Mouse (Mus musculus) MEL (cell line): ENCODE measurements at regions not wholly inside any gene's neighbourhood (a gene's known extent, or its start where the extent isn't known, plus 50 kb on each side); places are given as distances from the start of the nearest gene placed in this dataset.

Experiments used
- DNase-seq: peaks from one replicate; pipeline ENCODE4 v3.0.0; 2011; ENCODE audit warnings: low read depth, low spot score
- H3K27ac ChIP-seq: 2 replicates; pipeline ENCODE4 v1.5.1; 2012; ENCODE audit warnings: low read depth, mild to moderate bottlenecking, control low read depth, low read length, moderate library complexity; ENCODE audit not compliant: control insufficient read depth
- H3K27me3 ChIP-seq, 2 experiments: fragments of 150-350 bp in 1 of 2; sonication (generic) in 1 of 2; 2 replicates each; pipeline ENCODE4 v1.6.1; 2012; ENCODE audit warnings: low read length in 2 of 2, mild to moderate bottlenecking in 2 of 2, improper control_type of control experiment in 1 of 2, moderate library complexity in 1 of 2; ENCODE audit not compliant: insufficient read depth in 2 of 2, control insufficient read depth in 1 of 2
- H3K36me3 ChIP-seq, 2 experiments: 2 replicates each; pipeline ENCODE4 v1.6.1; 2012 to 2014; ENCODE audit warnings: low read length in 2 of 2, improper control_type of control experiment in 1 of 2, inconsistent platforms in 1 of 2, mild to moderate bottlenecking in 1 of 2; ENCODE audit not compliant: insufficient read depth in 2 of 2, control insufficient read depth in 1 of 2
- H3K4me1 ChIP-seq, 2 experiments: fragments of 150-350 bp in 1 of 2; sonication (generic) in 1 of 2; 2 replicates each; pipeline ENCODE4 v1.6.1; 2012; ENCODE audit warnings: low read length in 2 of 2, improper control_type of control experiment in 1 of 2, mild to moderate bottlenecking in 1 of 2; ENCODE audit not compliant: insufficient read depth in 2 of 2, control insufficient read depth in 1 of 2
- H3K4me3 ChIP-seq, 2 experiments: fragments of 150-350 bp in 1 of 2; sonication (generic) in 1 of 2; 2 replicates each; pipeline ENCODE4 v1.5.1; 2012; ENCODE audit warnings: low read depth in 2 of 2, low read length in 2 of 2, mild to moderate bottlenecking in 2 of 2, moderate library complexity in 2 of 2, control low read depth in 1 of 2, improper control_type of control experiment in 1 of 2; ENCODE audit not compliant: control insufficient read depth in 1 of 2, insufficient read depth in 1 of 2
- H3K79me2 ChIP-seq: 2 replicates; pipeline ENCODE4 v1.6.1; 2012; ENCODE audit warnings: mild to moderate bottlenecking, low read length, moderate library complexity; ENCODE audit not compliant: control insufficient read depth, poor library complexity, insufficient read depth
- H3K9ac ChIP-seq: 2 replicates; pipeline ENCODE4 v1.6.1; 2012; ENCODE audit warnings: low read depth, mild to moderate bottlenecking, control low read depth, low read length, moderate library complexity; ENCODE audit not compliant: control insufficient read depth, poor library complexity, severe bottlenecking
- H3K9me3 ChIP-seq: fragments of 150-350 bp; sonication (generic); replicated peaks from 2 replicates; pipeline ENCODE4 v1.6.1; 2012; ENCODE audit warnings: mild to moderate bottlenecking, low read length, improper control_type of control experiment, moderate library complexity; ENCODE audit not compliant: insufficient read depth
- BHLHE40 ChIP-seq: IDR thresholded peaks from 2 replicates; pipeline ENCODE4 v1.6.1; 2012; ENCODE audit warnings: low read depth, mild to moderate bottlenecking, inconsistent platforms, low read length, improper control_type of control experiment, borderline replicate concordance
- CHD2 ChIP-seq: IDR thresholded peaks from 2 replicates; pipeline ENCODE4 v1.6.1; 2011; ENCODE audit warnings: low read length, improper control_type of control experiment
- CTCF ChIP-seq, 3 experiments: IDR thresholded peaks in 2 of 3; conservative IDR thresholded peaks in 1 of 3; 2 replicates each; pipeline ENCODE4 v1.5.1; 2011 to 2012; ENCODE audit warnings: low read length in 3 of 3, low read depth in 2 of 3, mild to moderate bottlenecking in 2 of 3, improper control_type of control experiment in 1 of 3, inconsistent platforms in 1 of 3, mixed read lengths in 1 of 3, moderate library complexity in 1 of 3; ENCODE audit not compliant: control insufficient read depth in 1 of 3, insufficient read depth in 1 of 3, poor library complexity in 1 of 3, severe bottlenecking in 1 of 3
- ELF1 ChIP-seq: IDR thresholded peaks from 2 replicates; pipeline ENCODE4 v1.6.1; 2014; ENCODE audit warnings: low read depth, mild to moderate bottlenecking, inconsistent platforms, low read length, improper control_type of control experiment, moderate library complexity
- EP300 ChIP-seq, 2 experiments: IDR thresholded peaks; 2 replicates each; pipeline ENCODE4 v1.6.1; 2011; ENCODE audit warnings: improper control_type of control experiment in 2 of 2, low read length in 2 of 2, low read depth in 1 of 2, mild to moderate bottlenecking in 1 of 2
- ETS1 ChIP-seq: IDR thresholded peaks from 2 replicates; pipeline ENCODE4 v1.6.1; 2012; ENCODE audit warnings: low read depth, mild to moderate bottlenecking, inconsistent platforms, low read length, improper control_type of control experiment, moderate library complexity
- MAFK ChIP-seq: IDR thresholded peaks from 2 replicates; pipeline ENCODE4 v1.6.1; 2011; ENCODE audit warnings: low read depth, mild to moderate bottlenecking, low read length, improper control_type of control experiment, borderline replicate concordance
- MEF2A ChIP-seq: IDR thresholded peaks from 2 replicates; pipeline ENCODE4 v1.6.1; 2014; ENCODE audit warnings: low read depth, mild to moderate bottlenecking, inconsistent platforms, low read length, improper control_type of control experiment; ENCODE audit not compliant: poor library complexity, insufficient replicate concordance, severe bottlenecking; ENCODE audit errors: extremely low read depth
- MYB ChIP-seq: IDR thresholded peaks from 2 replicates; pipeline ENCODE4 v1.6.1; 2011; ENCODE audit warnings: mild to moderate bottlenecking, low read depth, low read length, improper control_type of control experiment
- NELFE ChIP-seq: IDR thresholded peaks from 2 replicates; pipeline ENCODE4 v1.6.1; 2011; ENCODE audit warnings: low read depth, low read length, improper control_type of control experiment
- NRF1 ChIP-seq: IDR thresholded peaks from 2 replicates; pipeline ENCODE4 v1.6.1; 2014; ENCODE audit warnings: low read depth, mild to moderate bottlenecking, inconsistent platforms, low read length, improper control_type of control experiment, moderate library complexity; ENCODE audit not compliant: poor library complexity, insufficient read depth, severe bottlenecking
- POLR2A ChIP-seq, 2 experiments: IDR thresholded peaks; 2 replicates each; pipeline ENCODE4 v1.6.1; 2011 to 2012; ENCODE audit warnings: low read length in 2 of 2, mild to moderate bottlenecking in 2 of 2, control low read depth in 1 of 2, improper control_type of control experiment in 1 of 2, low read depth in 1 of 2, moderate library complexity in 1 of 2; ENCODE audit not compliant: control insufficient read depth in 1 of 2, insufficient read depth in 1 of 2, poor library complexity in 1 of 2
- POLR2AphosphoS2 ChIP-seq: IDR thresholded peaks from 2 replicates; pipeline ENCODE4 v1.6.1; 2011; ENCODE audit warnings: low read length, improper control_type of control experiment
- RCOR1 ChIP-seq: IDR thresholded peaks from 2 replicates; pipeline ENCODE4 v1.6.1; 2012; ENCODE audit warnings: low read depth, mild to moderate bottlenecking, inconsistent platforms, low read length, improper control_type of control experiment
- SMC3 ChIP-seq: IDR thresholded peaks from 2 replicates; pipeline ENCODE4 v1.6.1; 2011; ENCODE audit warnings: low read depth, low read length, improper control_type of control experiment
- TAL1 ChIP-seq: IDR thresholded peaks from 2 replicates; pipeline ENCODE4 v1.6.1; 2012; ENCODE audit warnings: mild to moderate bottlenecking, inconsistent platforms, low read length, moderate library complexity, mixed read lengths
- USF2 ChIP-seq, 2 experiments: IDR thresholded peaks; 2 replicates each; pipeline ENCODE4 v1.6.1; 2011 to 2012; ENCODE audit warnings: improper control_type of control experiment in 2 of 2, low read length in 2 of 2, borderline replicate concordance in 1 of 2, inconsistent platforms in 1 of 2, low read depth in 1 of 2, mild to moderate bottlenecking in 1 of 2; ENCODE audit not compliant: insufficient read depth in 1 of 2
- ZMIZ1 ChIP-seq: IDR thresholded peaks from 2 replicates; pipeline ENCODE4 v1.6.1; 2012; ENCODE audit warnings: low read depth, mild to moderate bottlenecking, inconsistent platforms, low read length, improper control_type of control experiment, moderate library complexity

GRCm38 (mm10) chr19:15285016-15285415 is 662.1 kb downstream of the Psat1 start:
- TF ChIP-seq POLR2AphosphoS2: no peak
- TF ChIP-seq ZMIZ1: no peak
- H3K9me3 ChIP-seq: no peaks in the 10 kb centered on the region
- H3K27ac ChIP-seq: no peak overlapping the region
- H3K4me1 ChIP-seq: no peaks in the 10 kb centered on the region
- H3K4me3 ChIP-seq: no peak overlapping the region
- H3K27me3 ChIP-seq: no peaks in the 10 kb centered on the region
- no peaks in the 10 kb centered on the region for H3K36me3 ChIP-seq
- no peaks in the 10 kb centered on the region for H3K79me2 ChIP-seq
- no peak for DNase-seq
- no peak overlapping the region for H3K9ac ChIP-seq

GRCm38 (mm10) chr19:15242781-15243180 is 644.9 kb upstream of the Tle4 start:
- no peaks in the 10 kb centered on the region for H3K4me1 ChIP-seq
- no peak for TF ChIP-seq CHD2
- no peak for TF ChIP-seq RCOR1
- TF ChIP-seq ETS1: no peak
- TF ChIP-seq NELFE: no peak
- no peak for TF ChIP-seq ELF1
- no peak for TF ChIP-seq SMC3
- TF ChIP-seq, all 39 proteins: peak for 0
- Histone ChIP-seq H3K36me3 (no peaks in the 10 kb centered on the region), H3K9me3 (no peaks in the 10 kb centered on the region), H3K27me3 (no peaks in the 10 kb centered on the region), H3K27ac (no peak overlapping the region), H3K9ac (no peak overlapping the region), H3K79me2 (no peaks in the 10 kb centered on the region), H3K4me3 (no peak overlapping the region)
- DNase-seq: no peak

DNA sequence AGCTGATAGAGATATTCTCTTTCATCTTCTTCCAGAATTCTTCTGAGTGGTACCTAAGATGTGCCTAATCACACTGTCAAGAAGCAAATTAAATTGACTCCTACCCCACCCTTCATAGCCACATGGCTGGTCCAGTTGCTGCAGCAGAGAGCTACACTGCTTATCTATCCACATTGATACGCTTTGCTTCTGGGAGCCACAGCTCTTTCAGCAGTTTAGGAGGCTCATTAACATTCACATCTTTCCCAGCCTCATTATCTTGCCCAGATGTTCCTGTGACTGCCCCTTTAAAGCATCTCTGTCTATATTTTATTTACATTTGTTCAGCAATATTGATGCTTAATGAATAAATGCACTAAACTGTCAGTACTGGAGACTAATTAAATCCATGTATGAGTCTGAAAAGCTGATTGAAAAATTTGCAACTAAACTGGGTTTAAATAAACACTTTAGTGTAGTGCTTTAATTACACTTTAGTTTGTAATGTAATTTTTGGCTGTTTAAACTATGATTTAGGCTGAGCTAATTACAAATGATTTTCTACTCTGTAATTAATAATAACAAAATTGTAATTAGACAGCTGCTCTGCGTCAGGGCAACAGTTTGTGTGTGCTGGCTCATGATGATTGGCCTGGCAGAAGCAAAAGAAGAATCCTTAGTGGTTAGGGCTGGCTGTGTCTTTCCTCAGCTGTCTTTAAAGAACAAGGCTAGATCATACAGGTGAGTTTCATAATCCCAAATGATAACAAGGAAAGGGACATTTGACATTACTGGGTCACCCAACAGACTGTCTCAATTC is 632.5 kb upstream of the Tle4 start:
- Histone ChIP-seq H3K27ac (no peak overlapping the region), H3K4me3 (no peak overlapping the region), H3K9ac (no peak overlapping the region), H3K36me3 (no peaks in the 10 kb centered on the region), H3K27me3 (no peaks in the 10 kb centered on the region), H3K79me2 (no peaks in the 10 kb centered on the region), H3K4me1 (no peaks in the 10 kb centered on the region), H3K9me3 (no peaks in the 10 kb centered on the region)
- DNase-seq: no peak
- no peak for TF ChIP-seq ZMIZ1
- no peak for TF ChIP-seq CHD2
- TF ChIP-seq EP300 (IDR thresholded peaks at IDR 0.05; ENCODE audit: low read depth in 1 of 2, low read length in 2 of 2): no peak
- TF ChIP-seq MEF2A: no peak
- no peak for TF ChIP-seq USF2 (IDR thresholded peaks at IDR 0.05; ENCODE audit: borderline replicate concordance in 1 of 2, insufficient read depth in 1 of 2, low read depth in 1 of 2, low read length in 2 of 2)
- no peak for TF ChIP-seq MAFK
- no peak for TF ChIP-seq TAL1
- TF ChIP-seq BHLHE40: no peak
- no peak for TF ChIP-seq MYB
- TF ChIP-seq POLR2AphosphoS2: no peak
- TF ChIP-seq POLR2A (IDR thresholded peaks at IDR 0.05; ENCODE audit: control insufficient read depth in 1 of 2, insufficient read depth in 1 of 2, low read depth in 1 of 2, low read length in 2 of 2, poor library complexity in 1 of 2): no peak
- no peak for TF ChIP-seq CTCF (IDR thresholded peaks at IDR 0.05 in 2 of 3, conservative IDR thresholded peaks at IDR 0.05 in 1 of 3; ENCODE audit: control insufficient read depth in 1 of 3, insufficient read depth in 1 of 3, low read depth in 2 of 3, low read length in 3 of 3, poor library complexity in 1 of 3, severe bottlenecking in 1 of 3)
- no peak for TF ChIP-seq NRF1
